In the genomic region with DNA sequence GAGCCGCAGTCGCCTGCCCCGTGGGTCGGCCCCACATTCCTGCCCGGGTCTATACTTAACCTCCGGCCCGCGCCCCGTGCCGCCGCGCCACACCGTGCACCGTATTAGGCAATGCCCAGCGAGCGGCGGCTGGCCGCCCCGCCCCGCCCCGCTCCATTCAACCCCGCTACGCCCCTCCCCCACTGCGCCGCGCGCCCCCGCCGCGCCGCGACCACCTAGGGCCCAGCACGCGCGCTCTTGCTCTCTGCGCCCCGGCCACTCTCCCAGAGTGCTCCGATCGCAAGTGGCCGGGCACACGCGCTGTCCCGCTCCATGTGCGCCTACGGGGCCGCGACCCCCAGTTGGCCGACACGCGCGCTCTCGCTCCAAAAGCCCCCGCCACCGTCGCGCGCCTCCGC, we compare ENCODE assay signal across 8 mouse cellular contexts. TPM values are rescaled to one million over a fixed set of nuclear protein-coding genes. Genes with fewer than 3 reads are reported as not detected.
DNase-seq lines count a peak whose midpoint lies in the region; ATAC-seq and TF ChIP-seq lines count a peak whose summit lies in the region.

No protein-coding gene starts in this region.

- ATAC-seq in intestine, embryonic 16.5 days = peak; percentile 92
- ATAC-seq in liver, postnatal 0 days = peak; percentile 79
- ATAC-seq in neural tube, embryonic 13.5 days (ENCODE audit: low read depth) = peak; percentile 93

- TF ChIP-seq EP300 in liver, postnatal 0 days (IDR thresholded peaks at IDR 0.05; ENCODE audit: low read depth) = no peak

- no peaks in the 10 kb centered on the region for H3K36me3 ChIP-seq in intestine, embryonic 16.5 days (ENCODE audit: control insufficient read depth, insufficient read depth, low read length)
- no peaks in the 10 kb centered on the region for H3K36me3 ChIP-seq in liver, postnatal 0 days (replicated peaks; ENCODE audit: insufficient read depth, low read length)
- H3K36me3 ChIP-seq in neural tube, embryonic 13.5 days = no peaks in the 10 kb centered on the region

- peak overlapping the region; percentile 73 for H3K4me2 ChIP-seq in intestine, embryonic 16.5 days (ENCODE audit: low read depth, low read length)
- peak overlapping the region; percentile 84 for H3K4me2 ChIP-seq in liver, postnatal 0 days (ENCODE audit: low read depth, low read length)
- H3K4me2 ChIP-seq in neural tube, embryonic 13.5 days = peak overlapping the region; percentile 73

- H3K27ac ChIP-seq in intestine, embryonic 16.5 days (ENCODE audit: low read length) = peak overlapping the region; percentile 85
- H3K27ac ChIP-seq in liver, postnatal 0 days (ENCODE audit: low read depth) = peak overlapping the region; percentile 84
- H3K27ac ChIP-seq in neural tube, embryonic 13.5 days (replicated peaks) = peak overlapping the region; percentile 93

- peak overlapping the region; percentile 89 for H3K9ac ChIP-seq in intestine, embryonic 16.5 days (ENCODE audit: low read depth, low read length)
- H3K9ac ChIP-seq in liver, postnatal 0 days (replicated peaks) = peak overlapping the region; percentile 76
- peak overlapping the region; percentile 85 for H3K9ac ChIP-seq in neural tube, embryonic 13.5 days

- peaks cover 4% of the 10 kb centered on the region; the same call in 1 of the 2 replicates for H3K4me1 ChIP-seq in intestine, embryonic 16.5 days (ENCODE audit: control insufficient read depth, insufficient read depth, low read length)
- H3K4me1 ChIP-seq in liver, postnatal 0 days (ENCODE audit: insufficient read depth) = peaks cover 12% of the 10 kb centered on the region
- H3K4me1 ChIP-seq in neural tube, embryonic 13.5 days (replicated peaks) = peaks cover 13% of the 10 kb centered on the region

- WGBS in intestine, embryonic 16.5 days = under 1% methylated on average over 32 of the region's 58 CpGs
- WGBS in liver, postnatal 0 days (ENCODE audit: insufficient replicate concordance) = under 1% methylated on average over 34 of the region's 58 CpGs
- under 1% methylated on average over 40 of the region's 58 CpGs for WGBS in neural tube, embryonic 13.5 days

- no peak for TF ChIP-seq CTCF in liver, postnatal 0 days (IDR thresholded peaks at IDR 0.05; ENCODE audit: low read depth)

- peak; percentile 64 to 69 for DNase-seq in left cerebral cortex, postnatal 14 days (ENCODE audit: low spot score in 2 of 2)
- no peak for DNase-seq in left cerebral cortex, adult 9 months (ENCODE audit: low spot score in 2 of 2)
- peak; percentile 71 for DNase-seq in embryo, embryonic 11.5 days (ENCODE audit: low read depth, low spot score)
- DNase-seq in heart, adult 11 months = peak; percentile 96
- DNase-seq in liver, postnatal 0 days = peak; percentile 81
- peak; percentile 9 to 45 for DNase-seq in urinary bladder, adult 18-20 months (ENCODE audit: low spot score in 2 of 2)

- intact Hi-C loops in left cerebral cortex, postnatal 14 days (cut with DNase I) = loop anchor here (2.0 kb wide), 1 partner anchor 18 kb away; no protein-coding TSS in a partner anchor

- no peaks in the 10 kb centered on the region for H3K9me3 ChIP-seq in intestine, embryonic 16.5 days (ENCODE audit: control insufficient read depth, low read length)
- no peaks in the 10 kb centered on the region for H3K9me3 ChIP-seq in liver, postnatal 0 days (ENCODE audit: low read length)
- H3K9me3 ChIP-seq in neural tube, embryonic 13.5 days = no peaks in the 10 kb centered on the region

- H3K27me3 ChIP-seq in intestine, embryonic 16.5 days (replicated peaks; ENCODE audit: control insufficient read depth, insufficient read depth, low read length) = no peaks in the 10 kb centered on the region
- no peaks in the 10 kb centered on the region for H3K27me3 ChIP-seq in liver, postnatal 0 days (ENCODE audit: insufficient read depth, low read length)
- H3K27me3 ChIP-seq in neural tube, embryonic 13.5 days = no peaks in the 10 kb centered on the region

- H3K4me3 ChIP-seq in intestine, embryonic 16.5 days (ENCODE audit: low read length) = peak overlapping the region; percentile 81
- H3K4me3 ChIP-seq in liver, postnatal 0 days (ENCODE audit: low read depth, low read length) = peak overlapping the region; percentile 96
- H3K4me3 ChIP-seq in neural tube, embryonic 13.5 days = peak overlapping the region; percentile 74

RNA-seq across cellular contexts. Expression of a gene that starts 0.8 kb away (rescaled TPM):
- total RNA-seq in left cerebral cortex, postnatal 14 days (2021) = 10 to 100 TPM; 27.2 to 27.6 TPM
- 93.8 and 103 TPM in 2 replicates for polyA plus RNA-seq in intestine, embryonic 16.5 days (2015; fragmentation: Nextera tagmentation; extraction: Ambion mirVana)
- polyA plus RNA-seq in liver, postnatal 0 days (2015; fragmentation: Nextera tagmentation; extraction: Ambion mirVana) = 68.3 and 72.2 TPM in 2 replicates
- polyA plus RNA-seq in neural tube, embryonic 13.5 days (2015; fragmentation: Nextera tagmentation; extraction: Ambion mirVana) = 82.0 and 84.5 TPM in 2 replicates

RNA-seq across cellular contexts. Expression of a gene that starts 18.7 kb away (rescaled TPM):
- 10 to 100 TPM; 86.3 to 96.6 TPM for total RNA-seq in left cerebral cortex, postnatal 14 days (2021)
- 57.3 and 57.7 TPM in 2 replicates for polyA plus RNA-seq in intestine, embryonic 16.5 days (2015; fragmentation: Nextera tagmentation; extraction: Ambion mirVana)
- 13.3 and 15.6 TPM in 2 replicates for polyA plus RNA-seq in liver, postnatal 0 days (2015; fragmentation: Nextera tagmentation; extraction: Ambion mirVana)
- polyA plus RNA-seq in neural tube, embryonic 13.5 days (2015; fragmentation: Nextera tagmentation; extraction: Ambion mirVana) = 112 and 122 TPM in 2 replicates

Comparison
In these comparisons a context has a peak if more than half of its experiments do, and no peak if none do; other contexts are left out.
1. DNase-seq: peak in left cerebral cortex, postnatal 14 days (2 of 2), embryo, embryonic 11.5 days (single experiment), heart, adult 11 months (single experiment), liver, postnatal 0 days (single experiment) and urinary bladder, adult 18-20 months (2 of 2); none in left cerebral cortex, adult 9 months (0 of 2).
2. Peak in every context shown above with its lines, with median percentiles within 50 percentile points of each other: ATAC-seq, H3K27ac ChIP-seq, H3K4me2 ChIP-seq, H3K4me3 ChIP-seq and H3K9ac ChIP-seq.